Mouse (Mus musculus) neural tube, embryonic 13.5 days (tissue): Measurements from ENCODE around the gene Lgr5. TPM values are rescaled to one million over a fixed set of nuclear protein-coding genes. Genes with fewer than 3 reads are reported as not detected.

Experiments
- ATAC-seq: fragments of 200-750 bp; cut with Nextera tagmentation; 2 replicates; pipeline ENCODE4 v1.8.0; 2017; ENCODE audit warnings: low read depth, mild to moderate bottlenecking, moderate TSS enrichment, moderate library complexity
- H3K27ac ChIP-seq: fragments of 300-500 bp; sonication (generic); replicated peaks from 2 replicates; pipeline ENCODE4 v1.5.1; 2015; ENCODE audit warnings: moderate library complexity, mild to moderate bottlenecking, inconsistent platforms
- H3K27me3 ChIP-seq: fragments of 300-500 bp; sonication (generic); 2 replicates; pipeline ENCODE4 v1.6.1; 2015; ENCODE audit warnings: mild to moderate bottlenecking, inconsistent platforms
- H3K36me3 ChIP-seq: fragments of 300-500 bp; sonication (generic); 2 replicates; pipeline ENCODE4 v1.6.1; 2015; ENCODE audit warnings: mild to moderate bottlenecking, inconsistent platforms
- H3K4me1 ChIP-seq: fragments of 300-500 bp; sonication (generic); replicated peaks from 2 replicates; pipeline ENCODE4 v1.6.1; 2015; ENCODE audit warnings: inconsistent platforms
- H3K4me2 ChIP-seq: fragments of 300-500 bp; sonication (generic); 2 replicates; pipeline ENCODE4 v1.6.1; 2015; ENCODE audit warnings: inconsistent platforms, mild to moderate bottlenecking, moderate library complexity
- H3K4me3 ChIP-seq: fragments of 300-500 bp; sonication (generic); 2 replicates; pipeline ENCODE4 v1.5.1; 2015; ENCODE audit warnings: mild to moderate bottlenecking, inconsistent platforms
- H3K9ac ChIP-seq: fragments of 300-500 bp; sonication (generic); 2 replicates; pipeline ENCODE4 v1.6.1; 2015; ENCODE audit warnings: moderate library complexity, mild to moderate bottlenecking, inconsistent platforms
- H3K9me3 ChIP-seq: fragments of 300-500 bp; sonication (generic); 2 replicates; pipeline ENCODE4 v1.6.1; 2016; ENCODE audit warnings: inconsistent platforms
- WGBS: fragments of 180-500 bp; shearing (Covaris S2); methylation state at CpG from one replicate; pipeline ENCODE4 v1.1.7; 2015; 5-methylcytosine and 5-hydroxymethylcytosine counted together
- polyA plus RNA-seq: library from polyadenylated mRNA; unstranded; fragments of >200 nt; fragmentation: Nextera tagmentation; extraction: Ambion mirVana; gene quantifications from 2 replicates; pipeline ENCODE4 v1.2.1, GENCODE M21; 2015

Lgr5 gene
- polyA plus RNA-seq, 1 experiment from 2014 or later: 3.4 TPM

DNA sequence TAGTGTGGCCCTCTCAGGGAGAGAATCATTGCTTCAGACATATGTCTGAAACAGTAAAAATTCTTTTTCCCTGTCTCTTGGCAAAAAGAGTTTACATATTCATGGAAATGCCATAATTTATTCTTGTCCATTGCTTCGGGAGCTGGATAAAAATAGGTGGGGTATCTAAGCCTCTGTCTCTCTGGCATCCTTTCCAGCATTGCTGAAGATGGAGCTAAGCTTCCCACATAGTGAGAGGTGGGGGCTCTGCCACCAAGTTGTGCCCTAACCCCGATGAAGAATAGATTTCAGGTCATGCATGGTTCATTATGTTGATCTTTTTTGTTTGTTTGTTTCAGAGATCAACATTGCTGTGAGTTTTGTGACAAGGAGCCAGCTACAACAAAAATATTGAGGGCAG, 102.0 kb downstream of the Lgr5 start:
- no peak overlapping the region for H3K4me3 ChIP-seq
- ATAC-seq: no peak
- no peak overlapping the region for H3K27ac ChIP-seq
- WGBS: 75% methylated on average over 2 of the region's 2 CpGs
- no peaks in the 10 kb centered on the region for H3K36me3 ChIP-seq
- H3K4me1 ChIP-seq: 0 out of 2 replicates have a peak, but pooled peaks cover under 1% of the 10 kb centered on the region
- H3K27me3 ChIP-seq: no peaks in the 10 kb centered on the region
- H3K9ac ChIP-seq: no peak overlapping the region
- H3K4me2 ChIP-seq: no peak overlapping the region
- H3K9me3 ChIP-seq: no peaks in the 10 kb centered on the region

DNA sequence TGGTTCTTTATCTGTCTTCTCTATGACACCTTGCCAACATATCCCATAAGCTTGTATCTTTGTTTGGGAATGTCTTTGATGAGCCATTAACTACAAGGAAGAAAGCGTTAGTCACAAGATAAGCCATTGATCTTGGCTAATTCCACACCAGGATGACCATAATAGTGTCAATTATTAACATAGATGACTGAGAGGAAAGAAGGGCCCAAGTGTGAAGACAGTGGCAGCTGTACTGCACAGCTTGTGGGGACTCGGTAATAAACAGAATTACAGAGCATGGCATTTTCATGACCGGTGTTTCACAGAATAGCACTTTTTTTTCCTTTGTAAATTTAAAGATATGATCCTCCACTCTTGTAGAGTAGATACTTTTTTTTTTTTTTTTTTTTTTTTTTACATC, 102.9 kb downstream of the Lgr5 start:
- H3K9me3 ChIP-seq: no peaks in the 10 kb centered on the region
- no peak overlapping the region for H3K9ac ChIP-seq
- H3K4me2 ChIP-seq: no peak overlapping the region
- no peaks in the 10 kb centered on the region for H3K27me3 ChIP-seq
- 0 out of 2 replicates have a peak, but pooled peaks cover 10% of the 10 kb centered on the region for H3K4me1 ChIP-seq
- H3K4me3 ChIP-seq: no peak overlapping the region
- no peaks in the 10 kb centered on the region for H3K36me3 ChIP-seq
- WGBS: 66% methylated on average over 3 of the region's 3 CpGs
- ATAC-seq: no peak
- H3K27ac ChIP-seq: no peak overlapping the region

DNA sequence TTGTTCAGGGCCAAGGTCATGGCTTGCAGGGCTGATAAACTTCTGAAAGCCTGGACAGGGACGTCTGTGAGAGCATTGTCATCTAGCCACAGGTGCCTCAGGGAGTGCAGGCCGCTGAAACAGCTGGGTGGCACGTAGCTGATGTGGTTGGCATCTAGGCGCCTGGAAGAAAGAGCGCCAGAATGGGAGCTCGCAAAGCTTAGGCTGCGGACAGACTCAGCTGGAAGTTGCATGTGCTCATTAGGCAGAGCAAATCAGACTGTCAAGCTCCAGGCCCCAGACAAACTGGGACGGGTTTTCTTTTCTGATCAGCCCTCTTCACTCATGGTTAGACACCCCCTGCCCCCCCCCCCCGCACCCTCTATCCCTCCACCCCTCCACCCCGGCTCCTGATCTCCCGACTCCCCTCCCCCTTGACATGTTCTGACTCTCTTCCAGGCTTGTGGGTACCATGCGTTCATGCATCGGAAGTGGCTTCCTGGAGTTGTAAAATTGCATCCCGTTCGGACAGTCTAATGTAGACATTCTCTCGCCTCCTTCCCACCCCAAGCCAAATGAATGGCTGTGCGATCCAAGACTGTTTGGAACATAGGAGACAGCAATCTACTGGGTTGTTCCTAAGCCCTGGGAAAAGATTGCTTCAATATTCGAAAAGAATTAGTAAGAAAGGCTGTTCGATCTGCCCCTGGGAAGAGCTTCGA, 109.0 kb downstream of the Lgr5 start:
- Histone ChIP-seq H3K27me3 (0 out of 2 replicates have a peak, but pooled peaks cover 4% of the 10 kb centered on the region), H3K4me1 (peaks cover 23% of the 10 kb centered on the region), H3K4me3 (peak overlapping the region; percentile 16; the same call in 1 of the 2 replicates), H3K27ac (peak overlapping the region; percentile 24; the same call in 1 of the 2 replicates), H3K36me3 (no peaks in the 10 kb centered on the region), H3K9ac (peak overlapping the region; percentile 50), H3K9me3 (no peaks in the 10 kb centered on the region), H3K4me2 (peak overlapping the region; percentile 53)
- WGBS: 9% methylated on average over 20 of the region's 20 CpGs
- peak; percentile 79 for ATAC-seq

DNA sequence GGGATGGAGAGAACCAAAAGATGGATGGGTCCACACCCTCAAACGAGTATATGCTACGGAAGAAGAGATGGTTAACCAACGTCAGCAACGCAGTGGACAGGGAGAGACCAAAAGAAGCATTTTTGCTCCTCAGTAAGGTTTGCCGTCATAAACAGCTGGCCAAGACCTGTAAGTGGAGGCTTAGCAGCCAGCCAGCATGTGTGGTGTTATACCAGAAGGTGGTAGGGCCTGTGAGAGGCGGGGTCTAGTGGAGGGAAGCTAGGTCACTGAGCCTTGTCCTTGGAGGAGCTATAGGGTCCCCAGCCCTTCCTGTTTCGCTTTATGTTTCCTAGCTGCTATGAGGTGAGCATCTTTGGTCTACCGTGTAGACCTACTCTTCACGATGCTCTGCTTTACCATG, 111.1 kb downstream of the Lgr5 start:
- Histone ChIP-seq H3K4me1 (peaks cover 23% of the 10 kb centered on the region), H3K27me3 (0 out of 2 replicates have a peak, but pooled peaks cover 5% of the 10 kb centered on the region), H3K9ac (no peak overlapping the region), H3K36me3 (no peaks in the 10 kb centered on the region), H3K4me3 (no peak overlapping the region), H3K27ac (no peak overlapping the region), H3K9me3 (no peaks in the 10 kb centered on the region), H3K4me2 (no peak overlapping the region)
- no peak for ATAC-seq
- 90% methylated on average over 9 of the region's 9 CpGs for WGBS

DNA sequence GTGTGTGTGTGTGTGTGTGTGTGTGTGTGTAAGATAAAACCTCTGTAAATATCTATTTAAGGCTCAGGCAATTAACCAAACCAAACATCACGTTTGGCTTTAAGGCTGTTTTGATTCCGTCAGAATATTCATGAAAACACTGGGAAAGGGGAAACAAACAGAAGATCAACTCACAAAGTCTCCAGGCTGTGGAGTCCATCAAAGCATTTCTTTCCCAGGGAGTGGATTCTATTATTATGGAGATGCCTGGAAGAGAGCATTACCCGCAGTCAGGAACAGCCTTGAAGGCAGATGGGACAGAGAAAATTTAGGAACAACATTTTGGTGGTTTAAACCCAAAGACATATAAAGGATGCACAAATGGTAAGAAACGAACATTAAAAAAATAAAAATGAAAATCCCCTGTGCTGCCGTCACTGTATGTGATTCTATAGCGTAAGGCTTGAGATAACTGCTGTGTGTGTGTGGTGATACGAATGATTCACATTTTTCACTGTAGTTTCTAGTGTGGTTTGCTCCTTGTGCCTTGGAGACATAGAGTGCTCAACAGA, 112.5 kb downstream of the Lgr5 start:
- H3K27me3 ChIP-seq: 0 out of 2 replicates have a peak, but pooled peaks cover 5% of the 10 kb centered on the region
- WGBS: 51% methylated on average over 7 of the region's 7 CpGs
- peaks cover 18% of the 10 kb centered on the region for H3K4me1 ChIP-seq
- no peak for ATAC-seq
- no peak overlapping the region for H3K4me2 ChIP-seq
- no peak overlapping the region for H3K9ac ChIP-seq
- H3K36me3 ChIP-seq: no peaks in the 10 kb centered on the region
- H3K4me3 ChIP-seq: no peak overlapping the region
- no peak overlapping the region for H3K27ac ChIP-seq
- no peaks in the 10 kb centered on the region for H3K9me3 ChIP-seq

DNA sequence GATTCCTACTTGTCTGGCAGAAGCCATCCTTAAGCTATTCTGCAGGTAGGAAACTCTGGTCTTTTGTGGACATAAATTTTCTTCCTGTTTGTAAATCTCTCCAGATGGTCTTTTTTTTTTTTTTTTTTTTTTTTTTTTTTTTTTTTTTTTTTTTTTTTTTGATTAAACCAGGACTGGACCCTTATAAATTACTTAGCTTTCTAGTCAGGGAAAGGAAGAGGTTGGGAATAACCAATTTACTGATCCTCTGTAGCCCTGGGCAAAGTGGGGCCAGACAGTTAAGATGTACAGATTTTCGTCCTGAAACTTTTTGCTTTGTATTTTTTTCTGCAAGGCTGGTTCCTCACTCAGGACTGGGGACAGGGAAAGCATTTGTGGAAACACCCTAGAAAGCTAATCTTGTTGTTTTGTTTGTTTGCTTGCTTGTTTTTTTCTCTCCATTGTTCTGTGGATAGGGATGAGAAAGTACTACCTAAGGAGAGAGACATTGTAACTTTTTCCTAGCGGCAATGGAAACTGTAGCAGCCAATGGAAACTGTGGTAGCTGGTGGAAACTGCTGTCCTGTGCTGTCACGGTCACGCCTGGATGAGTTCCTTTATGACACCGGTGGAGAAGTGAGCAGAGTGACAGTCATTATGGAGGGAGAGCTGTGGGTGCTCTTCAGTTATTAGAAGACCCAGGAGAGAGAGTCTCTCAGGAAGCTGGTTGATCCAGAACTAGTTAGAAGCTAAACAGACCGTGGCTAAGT, 114.2 kb downstream of the Lgr5 start:
- 0 out of 2 replicates have a peak, but pooled peaks cover 5% of the 10 kb centered on the region for H3K27me3 ChIP-seq
- H3K4me2 ChIP-seq: no peak overlapping the region
- H3K9ac ChIP-seq: no peak overlapping the region
- peaks cover 12% of the 10 kb centered on the region for H3K4me1 ChIP-seq
- H3K36me3 ChIP-seq: no peaks in the 10 kb centered on the region
- H3K4me3 ChIP-seq: no peak overlapping the region
- no peaks in the 10 kb centered on the region for H3K9me3 ChIP-seq
- no peak overlapping the region for H3K27ac ChIP-seq
- ATAC-seq: no peak
- 79% methylated on average over 6 of the region's 6 CpGs for WGBS

DNA sequence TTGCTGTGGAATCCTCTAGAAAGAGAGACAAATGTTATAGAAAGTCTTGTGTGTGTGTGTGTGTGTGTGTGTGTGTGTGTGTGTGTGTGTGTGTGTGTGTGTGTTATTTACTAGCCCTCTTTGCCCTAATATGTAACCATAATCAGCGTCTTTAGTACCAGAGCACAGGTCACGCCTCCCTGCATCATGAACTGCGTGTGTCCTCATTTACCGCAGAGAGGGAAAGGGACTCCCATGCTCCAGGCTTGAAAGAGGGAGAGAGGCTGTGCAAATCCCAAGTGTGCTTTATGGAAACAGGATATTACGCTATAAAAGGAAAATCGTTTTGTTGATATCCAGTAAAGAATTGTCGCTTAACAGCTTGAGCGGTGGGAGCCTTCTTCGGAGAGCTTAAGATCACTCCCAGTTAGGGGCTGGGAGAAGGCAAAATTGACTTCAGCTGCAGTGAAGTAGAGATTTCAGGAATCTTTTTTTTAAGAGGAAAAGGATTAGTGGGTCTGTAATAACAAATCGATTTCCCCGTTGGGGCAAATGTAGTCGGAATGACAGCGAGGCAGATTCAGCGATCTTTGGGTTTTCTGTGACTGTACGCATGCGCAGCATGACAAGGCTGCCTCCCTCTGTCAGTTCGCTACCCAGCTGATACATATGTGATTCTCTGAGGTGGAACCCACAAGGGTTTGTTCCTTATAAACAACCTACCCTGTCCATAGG, 116.8 kb downstream of the Lgr5 start:
- H3K27me3 ChIP-seq: peaks cover 5% of the 10 kb centered on the region; the same call in 1 of the 2 replicates
- H3K4me1 ChIP-seq: peaks cover 9% of the 10 kb centered on the region
- H3K36me3 ChIP-seq: no peaks in the 10 kb centered on the region
- no peaks in the 10 kb centered on the region for H3K9me3 ChIP-seq
- 30% methylated on average over 17 of the region's 17 CpGs for WGBS
- H3K4me3 ChIP-seq: peak overlapping the region; percentile 37
- peak; percentile 58; the same call in 1 of the 2 replicates for ATAC-seq
- peak overlapping the region; percentile 52 for H3K9ac ChIP-seq
- peak overlapping the region; percentile 73 for H3K27ac ChIP-seq
- H3K4me2 ChIP-seq: peak overlapping the region; percentile 52

DNA sequence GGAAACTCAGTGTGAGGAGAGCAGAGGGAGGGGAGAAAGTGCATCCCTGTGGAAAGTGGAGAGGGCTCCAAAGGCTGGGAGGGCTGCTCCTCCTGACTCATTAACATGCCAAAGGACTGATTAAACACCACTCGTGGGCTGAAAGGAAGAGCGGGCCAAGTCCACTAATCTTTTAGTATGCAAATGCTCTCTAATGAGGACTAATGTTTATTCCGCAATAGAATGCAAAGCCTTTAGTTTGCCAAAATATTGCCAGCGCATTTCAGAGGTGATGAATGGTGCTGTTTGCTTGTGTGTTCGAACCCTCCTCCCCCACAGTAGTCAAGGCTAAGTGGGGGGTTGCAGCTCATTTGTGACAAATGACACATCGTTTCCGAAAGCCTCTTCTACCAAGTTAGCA, 118.5 kb downstream of the Lgr5 start:
- Histone ChIP-seq H3K9me3 (no peaks in the 10 kb centered on the region), H3K4me1 (peaks cover 9% of the 10 kb centered on the region), H3K36me3 (no peaks in the 10 kb centered on the region), H3K4me2 (no peak overlapping the region), H3K27ac (0 out of 2 replicates have a peak overlapping the region, but pooled peaks have one; percentile 23), H3K9ac (no peak overlapping the region), H3K4me3 (no peak overlapping the region), H3K27me3 (peaks cover 5% of the 10 kb centered on the region; the same call in 1 of the 2 replicates)
- 9% methylated on average over 7 of the region's 7 CpGs for whole genome bisulfite sequencing
- ATAC-seq: peak; percentile 88

DNA sequence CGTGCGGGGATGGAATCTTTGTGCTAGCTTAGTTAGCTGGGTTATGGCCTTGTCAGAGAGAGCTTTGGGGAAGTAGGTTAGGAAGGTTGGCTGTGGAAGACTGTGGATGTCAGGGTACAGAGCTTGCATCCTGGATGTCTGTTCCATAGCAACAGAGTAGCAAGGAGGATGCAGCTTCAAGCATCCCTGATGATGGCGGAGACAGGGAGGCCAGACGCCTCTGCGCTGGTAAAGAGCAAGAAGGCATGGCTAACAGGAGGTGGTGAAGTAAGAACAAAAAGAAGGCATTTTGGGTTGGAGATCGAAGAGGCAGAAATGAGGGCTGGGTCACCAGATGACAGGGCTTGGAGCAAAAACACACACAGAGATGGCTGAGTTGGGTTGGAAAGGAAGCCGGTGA, 118.9 kb downstream of the Lgr5 start:
- no peak for ATAC-seq
- Histone ChIP-seq H3K27ac (0 out of 2 replicates have a peak overlapping the region, but pooled peaks have one; percentile 23), H3K4me2 (no peak overlapping the region), H3K36me3 (no peaks in the 10 kb centered on the region), H3K27me3 (peaks cover 1% of the 10 kb centered on the region; the same call in 1 of the 2 replicates), H3K4me3 (no peak overlapping the region), H3K9me3 (no peaks in the 10 kb centered on the region), H3K9ac (no peak overlapping the region), H3K4me1 (peaks cover 9% of the 10 kb centered on the region)
- WGBS: 40% methylated on average over 7 of the region's 7 CpGs

DNA sequence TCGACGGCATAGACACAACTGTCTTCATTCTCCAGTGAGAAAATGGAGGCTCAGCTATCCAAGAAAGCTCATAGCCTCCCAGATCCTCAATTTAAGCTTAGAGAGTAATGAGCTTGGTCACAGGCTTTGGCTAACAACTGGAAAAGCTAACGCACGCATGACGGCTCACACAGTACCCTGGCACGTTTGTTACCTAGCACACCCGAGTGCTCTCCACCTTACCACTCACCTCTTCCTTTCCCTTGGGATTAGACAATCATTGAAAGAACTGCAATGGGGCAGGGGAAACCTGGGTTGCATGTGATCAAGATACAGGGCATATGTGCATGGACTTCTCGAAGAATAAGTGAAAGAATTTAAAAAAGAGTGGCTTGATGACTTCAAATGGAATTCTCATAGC, 119.6 kb downstream of the Lgr5 start:
- H3K4me3 ChIP-seq: no peak overlapping the region
- H3K27ac ChIP-seq: no peak overlapping the region
- ATAC-seq: no peak
- no peak overlapping the region for H3K9ac ChIP-seq
- 84% methylated on average over 8 of the region's 8 CpGs for WGBS
- no peaks in the 10 kb centered on the region; the same call in 1 of the 2 replicates for H3K27me3 ChIP-seq
- H3K36me3 ChIP-seq: no peaks in the 10 kb centered on the region
- no peaks in the 10 kb centered on the region for H3K9me3 ChIP-seq
- H3K4me1 ChIP-seq: peaks cover 9% of the 10 kb centered on the region
- H3K4me2 ChIP-seq: no peak overlapping the region

DNA sequence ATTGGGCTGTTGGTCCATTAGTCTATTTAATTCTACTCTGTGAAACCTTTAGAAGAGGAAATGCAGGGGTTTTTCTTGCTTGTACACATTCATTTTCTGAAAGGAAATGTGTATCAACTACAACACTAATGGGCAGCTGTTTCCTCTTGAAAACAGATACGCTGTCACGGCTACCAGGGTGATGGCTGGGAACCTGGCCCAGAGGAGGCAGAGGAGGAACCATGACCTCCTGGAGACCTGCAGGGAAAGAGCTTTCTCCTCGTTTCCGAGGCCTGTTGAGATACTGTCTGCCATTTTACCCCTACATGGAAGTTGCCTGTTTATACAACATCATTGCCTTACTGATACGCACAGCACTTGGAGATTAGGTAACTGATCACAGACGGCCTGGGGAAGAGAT, 121.8 kb downstream of the Lgr5 start:
- Histone ChIP-seq H3K9me3 (no peaks in the 10 kb centered on the region), H3K27me3 (no peaks in the 10 kb centered on the region; the same call in 1 of the 2 replicates), H3K4me2 (no peak overlapping the region), H3K27ac (no peak overlapping the region), H3K9ac (no peak overlapping the region), H3K4me1 (peaks cover 9% of the 10 kb centered on the region), H3K4me3 (no peak overlapping the region), H3K36me3 (no peaks in the 10 kb centered on the region)
- no peak for ATAC-seq
- 82% methylated on average over 6 of the region's 6 CpGs for WGBS
